ENCODE assay signal across 18 mouse cellular contexts in the genomic region with DNA sequence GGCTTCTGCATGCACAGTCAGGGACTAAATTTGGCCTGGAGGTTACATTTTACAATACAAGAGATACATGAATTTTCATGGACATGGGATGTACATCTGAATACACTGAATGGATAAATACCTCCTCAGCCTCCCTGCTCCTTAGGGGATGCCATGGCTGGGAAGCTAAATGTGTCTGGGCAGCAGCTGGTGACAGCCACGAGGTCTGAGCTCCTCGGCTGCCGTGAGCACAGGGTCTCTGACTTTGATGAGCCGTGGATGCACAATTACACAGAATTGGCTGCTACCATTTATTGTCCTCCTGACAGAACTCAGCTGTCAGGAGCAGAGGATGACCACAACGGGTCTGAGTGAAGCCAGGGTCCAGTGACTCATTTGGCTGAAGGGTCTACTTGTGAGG.
DNase-seq lines count a peak whose midpoint lies in the region; ATAC-seq and TF ChIP-seq lines count a peak whose summit lies in the region.
"Had no signal": no experiment of that assay in that cellular context is flagged by ENCODE, and none has a peak within 500 bp of the region (broad histone marks: within the 10 kb centered on the region; RNA-seq: fewer than 3 reads in every experiment).

No protein-coding gene starts in this region.

- no peak overlapping the region for H3K4me2 ChIP-seq in neural tube, embryonic 11.5 days (ENCODE audit: low read depth)
- no peak overlapping the region for H3K4me2 ChIP-seq in neural tube, embryonic 15.5 days
- H3K4me2 ChIP-seq in midbrain, embryonic 14.5 days (ENCODE audit: low read length) = no peak overlapping the region
- H3K4me2 ChIP-seq in liver, postnatal 0 days (ENCODE audit: low read depth, low read length) = no peak overlapping the region
- H3K4me2 ChIP-seq: embryonic facial prominence, embryonic 12.5 days; intestine, embryonic 15.5 days; liver, embryonic 13.5 days had no signal

- H3K9me3 ChIP-seq in neural tube, embryonic 11.5 days (ENCODE audit: control insufficient read depth, low read length) = no peaks in the 10 kb centered on the region
- no peaks in the 10 kb centered on the region for H3K9me3 ChIP-seq in neural tube, embryonic 15.5 days (replicated peaks)
- H3K9me3 ChIP-seq in midbrain, embryonic 14.5 days (ENCODE audit: control insufficient read depth, low read length) = no peaks in the 10 kb centered on the region
- H3K9me3 ChIP-seq in liver, postnatal 0 days (ENCODE audit: low read length) = no peaks in the 10 kb centered on the region
- H3K9me3 ChIP-seq: embryonic facial prominence, embryonic 12.5 days; intestine, embryonic 15.5 days; limb, embryonic 10.5 days; liver, embryonic 13.5 days had no signal

- no peaks in the 10 kb centered on the region for H3K27me3 ChIP-seq in neural tube, embryonic 11.5 days (ENCODE audit: control insufficient read depth, insufficient read depth, low read length)
- H3K27me3 ChIP-seq in neural tube, embryonic 15.5 days (replicated peaks) = no peaks in the 10 kb centered on the region
- no peaks in the 10 kb centered on the region for H3K27me3 ChIP-seq in midbrain, embryonic 14.5 days (ENCODE audit: control insufficient read depth, insufficient read depth, low read length)
- H3K27me3 ChIP-seq in liver, postnatal 0 days (ENCODE audit: insufficient read depth, low read length) = no peaks in the 10 kb centered on the region
- H3K27me3 ChIP-seq: embryonic facial prominence, embryonic 12.5 days; intestine, embryonic 15.5 days; liver, embryonic 13.5 days had no signal

- TF ChIP-seq CTCF in liver, postnatal 0 days (IDR thresholded peaks at IDR 0.05; ENCODE audit: low read depth) = no peak

- WGBS in neural tube, embryonic 11.5 days = 33% methylated on average over 5 of the region's 5 CpGs
- 16% methylated on average over 5 of the region's 5 CpGs for WGBS in neural tube, embryonic 15.5 days
- 14% methylated on average over 5 of the region's 5 CpGs for WGBS in midbrain, embryonic 14.5 days
- WGBS in liver, postnatal 0 days (ENCODE audit: insufficient replicate concordance) = 73% methylated on average over 5 of the region's 5 CpGs

- H3K4me1 ChIP-seq in neural tube, embryonic 11.5 days (ENCODE audit: control insufficient read depth, insufficient read depth, low read length) = 0 out of 2 replicates have a peak, but pooled peaks cover 3% of the 10 kb centered on the region
- H3K4me1 ChIP-seq in neural tube, embryonic 15.5 days = 0 out of 2 replicates have a peak, but pooled peaks cover 5% of the 10 kb centered on the region
- peaks cover 23% of the 10 kb centered on the region for H3K4me1 ChIP-seq in midbrain, embryonic 14.5 days (ENCODE audit: control insufficient read depth, insufficient read depth, low read length)
- H3K4me1 ChIP-seq in liver, postnatal 0 days (ENCODE audit: insufficient read depth) = no peaks in the 10 kb centered on the region
- H3K4me1 ChIP-seq: embryonic facial prominence, embryonic 12.5 days; intestine, embryonic 15.5 days; liver, embryonic 13.5 days had no signal

- H3K9ac ChIP-seq in neural tube, embryonic 11.5 days (ENCODE audit: low read length) = no peak overlapping the region
- H3K9ac ChIP-seq in neural tube, embryonic 15.5 days (replicated peaks) = no peak overlapping the region
- H3K9ac ChIP-seq in midbrain, embryonic 14.5 days (replicated peaks; ENCODE audit: low read length) = no peak overlapping the region
- H3K9ac ChIP-seq in liver, postnatal 0 days (replicated peaks) = no peak overlapping the region
- H3K9ac ChIP-seq: embryonic facial prominence, embryonic 12.5 days; intestine, embryonic 15.5 days; liver, embryonic 13.5 days had no signal

- H3K36me3 ChIP-seq in neural tube, embryonic 11.5 days (ENCODE audit: control insufficient read depth, insufficient read depth, low read length) = no peaks in the 10 kb centered on the region
- H3K36me3 ChIP-seq in neural tube, embryonic 15.5 days = no peaks in the 10 kb centered on the region
- H3K36me3 ChIP-seq in midbrain, embryonic 14.5 days (ENCODE audit: control insufficient read depth, insufficient read depth, low read length) = no peaks in the 10 kb centered on the region
- no peaks in the 10 kb centered on the region for H3K36me3 ChIP-seq in liver, postnatal 0 days (replicated peaks; ENCODE audit: insufficient read depth, low read length)
- H3K36me3 ChIP-seq: embryonic facial prominence, embryonic 12.5 days; intestine, embryonic 15.5 days; limb, embryonic 10.5 days; liver, embryonic 13.5 days had no signal

- no peak overlapping the region for H3K4me3 ChIP-seq in neural tube, embryonic 11.5 days (ENCODE audit: low read depth, low read length)
- H3K4me3 ChIP-seq in neural tube, embryonic 15.5 days (replicated peaks) = no peak overlapping the region
- H3K4me3 ChIP-seq in midbrain, embryonic 14.5 days (replicated peaks; ENCODE audit: low read depth, low read length) = no peak overlapping the region
- no peak overlapping the region for H3K4me3 ChIP-seq in liver, postnatal 0 days (ENCODE audit: low read depth, low read length)
- H3K4me3 ChIP-seq: embryonic facial prominence, embryonic 12.5 days; intestine, embryonic 15.5 days; limb, embryonic 10.5 days; liver, embryonic 13.5 days had no signal

- ATAC-seq in neural tube, embryonic 11.5 days (ENCODE audit: insufficient read depth, low FRiP score, low TSS enrichment) = peak; percentile 65
- ATAC-seq in neural tube, embryonic 15.5 days (ENCODE audit: low FRiP score) = no peak
- peak; percentile 82 for ATAC-seq in midbrain, embryonic 14.5 days (ENCODE audit: low FRiP score, low TSS enrichment)
- no peak for ATAC-seq in activated CD4-positive, CD25-positive, alpha-beta regulatory T cell, adult 4 months
- ATAC-seq in liver, postnatal 0 days = no peak
- ATAC-seq: intestine, embryonic 15.5 days; lung, postnatal 0 days had no signal

- peak; percentile 14 for DNase-seq in embryo, embryonic 11 days
- DNase-seq in embryo, embryonic 10 days (ENCODE audit: low spot score) = no peak
- DNase-seq in neural tube, embryonic 11.5 days (ENCODE audit: low spot score) = peak; percentile 43
- DNase-seq in midbrain, embryonic 14.5 days = peak; percentile 66
- DNase-seq in right cerebral cortex, adult 2 months (ENCODE audit: low spot score in 2 of 2) = no peak
- DNase-seq in liver, postnatal 0 days = no peak
- DNase-seq: adrenal gland, adult 2 months; cerebellum, adult 11 months; gastrocnemius, postnatal 14 days; liver, embryonic 13.5 days; right cerebral cortex, postnatal 4 days; thymus, postnatal 25 days had no signal

- TF ChIP-seq EP300 in liver, postnatal 0 days (IDR thresholded peaks at IDR 0.05; ENCODE audit: low read depth) = no peak

- H3K27ac ChIP-seq in neural tube, embryonic 11.5 days (ENCODE audit: low read depth, low read length) = no peak overlapping the region
- H3K27ac ChIP-seq in neural tube, embryonic 15.5 days (replicated peaks) = no peak overlapping the region
- peak overlapping the region; percentile 37; the same call in 1 of the 2 replicates for H3K27ac ChIP-seq in midbrain, embryonic 14.5 days (replicated peaks; ENCODE audit: low read depth, low read length)
- H3K27ac ChIP-seq in liver, postnatal 0 days (ENCODE audit: low read depth) = no peak overlapping the region
- H3K27ac ChIP-seq: embryonic facial prominence, embryonic 12.5 days; intestine, embryonic 15.5 days; limb, embryonic 10.5 days; liver, embryonic 13.5 days had no signal

Comparison
In these comparisons a context has a peak if more than half of its experiments do, and no peak if none do; other contexts are left out.
1. DNase-seq: peak in embryo, embryonic 11 days (single experiment), neural tube, embryonic 11.5 days (single experiment) and midbrain, embryonic 14.5 days (single experiment); none in embryo, embryonic 10 days (single experiment), right cerebral cortex, adult 2 months (0 of 2) and liver, postnatal 0 days (single experiment).
2. ATAC-seq: peak in neural tube, embryonic 11.5 days (single experiment) and midbrain, embryonic 14.5 days (single experiment); none in neural tube, embryonic 15.5 days (single experiment), activated CD4-positive, CD25-positive, alpha-beta regulatory T cell, adult 4 months (single experiment) and liver, postnatal 0 days (single experiment).